Mouse (Mus musculus): Measurements from ENCODE around the gene Hyal2. TPM values are rescaled to one million over a fixed set of nuclear protein-coding genes. Genes with fewer than 3 reads are reported as not detected.
"Not testable (repeated sequence)": the region's sequence is repeated elsewhere in the genome, so short reads cannot be mapped to it uniquely, and the experiment has no call there.

Hyal2 gene
- polyA plus RNA-seq, 1 experiment from 2014 or later: 60.1 TPM

DNA sequence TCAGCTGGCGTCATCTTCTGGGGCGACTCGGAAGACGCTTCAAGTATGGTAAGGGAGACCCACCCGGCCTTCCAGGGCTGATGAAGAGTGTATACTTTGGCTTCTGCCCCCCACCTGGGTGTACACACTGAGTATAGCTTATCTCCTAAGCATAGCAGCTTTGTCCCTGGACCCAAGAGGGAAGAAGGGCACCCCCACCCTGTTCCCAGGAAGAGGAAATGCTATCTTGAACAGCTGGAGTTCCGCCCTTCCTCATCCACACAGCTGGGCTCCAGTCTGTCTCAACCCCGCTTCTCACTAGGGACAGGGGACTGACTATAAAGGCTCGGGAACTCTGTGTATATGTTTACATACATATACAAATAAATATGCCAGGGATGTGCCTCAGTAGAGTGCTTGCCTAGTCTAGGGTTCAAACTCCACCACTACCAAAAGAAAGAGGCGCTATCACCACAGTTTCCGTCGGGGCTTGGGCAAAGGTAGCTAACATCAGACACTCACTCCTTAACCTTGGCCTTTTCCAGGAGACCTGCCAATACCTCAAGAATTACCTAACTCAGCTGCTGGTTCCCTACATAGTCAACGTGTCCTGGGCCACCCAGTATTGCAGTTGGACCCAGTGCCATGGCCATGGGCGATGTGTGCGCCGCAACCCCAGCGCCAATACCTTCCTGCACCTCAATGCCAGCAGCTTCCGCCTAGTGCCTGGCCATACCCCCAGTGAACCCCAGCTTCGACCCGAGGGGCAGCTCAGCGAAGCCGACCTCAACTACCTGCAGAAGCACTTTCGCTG is 4.0 kb downstream of the Hyal2 start:
- Histone ChIP-seq H3K9me3 (ENCODE audit: control insufficient read depth, low read length) (no peaks in the 10 kb centered on the region), H3K4me1 (ENCODE audit: control insufficient read depth, insufficient read depth, low read depth, low read length) (peaks cover 33% of the 10 kb centered on the region), H3K4me3 (ENCODE audit: low read length) (no peak overlapping the region; the same call in 1 of the 2 replicates), H3K27ac (ENCODE audit: low read depth, low read length) (no peak overlapping the region), H3K4me2 (ENCODE audit: low read length) (no peak overlapping the region; the same call in 1 of the 2 replicates), H3K9ac (ENCODE audit: low read depth, low read length) (no peak overlapping the region), H3K36me3 (ENCODE audit: control insufficient read depth, insufficient read depth, low read length) (peaks cover 20% of the 10 kb centered on the region), H3K27me3 (replicated peaks; ENCODE audit: control insufficient read depth, insufficient read depth, low read length) (no peaks in the 10 kb centered on the region)
- no peak for ATAC-seq
- 93% methylated on average over 22 of the region's 22 CpGs for WGBS

DNA sequence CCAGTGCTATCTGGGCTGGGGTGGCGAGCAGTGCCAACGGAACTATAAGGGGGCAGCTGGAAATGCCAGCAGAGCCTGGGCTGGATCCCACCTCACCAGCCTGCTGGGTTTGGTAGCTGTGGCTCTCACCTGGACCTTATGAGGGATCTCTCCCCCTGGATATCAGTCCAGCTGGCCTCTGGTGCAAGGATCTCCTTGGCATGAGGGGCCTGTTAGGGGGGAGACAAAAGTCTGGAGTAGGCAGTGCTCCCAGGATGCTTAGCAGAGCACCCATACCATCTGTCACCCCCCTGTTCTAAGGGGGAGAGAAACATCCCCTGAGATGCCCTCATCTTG is 4.5 kb downstream of the Hyal2 start:
- Histone ChIP-seq H3K4me1 (ENCODE audit: control insufficient read depth, insufficient read depth, low read depth, low read length) (peaks cover 32% of the 10 kb centered on the region), H3K36me3 (ENCODE audit: control insufficient read depth, insufficient read depth, low read length) (peaks cover 17% of the 10 kb centered on the region), H3K27ac (ENCODE audit: low read depth, low read length) (no peak overlapping the region), H3K4me3 (ENCODE audit: low read length) (no peak overlapping the region), H3K27me3 (replicated peaks; ENCODE audit: control insufficient read depth, insufficient read depth, low read length) (no peaks in the 10 kb centered on the region), H3K4me2 (ENCODE audit: low read length) (no peak overlapping the region), H3K9me3 (ENCODE audit: control insufficient read depth, low read length) (no peaks in the 10 kb centered on the region), H3K9ac (ENCODE audit: low read depth, low read length) (no peak overlapping the region)
- ATAC-seq: no peak
- WGBS: 91% methylated on average over 2 of the region's 2 CpGs

DNA sequence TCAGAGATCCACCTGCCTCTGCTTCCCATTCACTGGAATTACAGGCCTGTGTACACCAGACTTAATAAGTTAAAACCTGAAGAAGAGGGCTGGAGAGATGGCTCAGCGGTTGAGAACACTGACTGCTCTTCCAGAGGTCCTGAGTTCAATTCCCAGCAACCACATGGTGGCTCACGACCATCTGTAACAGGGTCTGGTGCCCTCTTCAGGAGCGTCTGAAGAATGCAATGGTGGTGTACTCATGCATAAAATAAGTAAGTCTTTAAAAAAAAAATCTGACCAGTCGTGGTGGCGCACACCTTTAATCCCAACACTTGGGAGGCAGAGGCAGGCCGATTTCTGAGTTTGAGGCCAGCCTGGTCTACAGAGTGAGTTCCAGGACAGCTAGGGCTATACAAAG is 6.0 kb downstream of the Hyal2 start:
- WGBS: 79% methylated on average over 6 of the region's 6 CpGs
- H3K27ac ChIP-seq (ENCODE audit: low read depth, low read length); H3K9ac ChIP-seq (ENCODE audit: low read depth, low read length); H3K9me3 ChIP-seq (ENCODE audit: control insufficient read depth, low read length); H3K4me3 ChIP-seq (ENCODE audit: low read length); ATAC-seq; H3K4me2 ChIP-seq (ENCODE audit: low read length); H3K27me3 ChIP-seq (replicated peaks; ENCODE audit: control insufficient read depth, insufficient read depth, low read length): not testable (repeated sequence)
- H3K4me1 ChIP-seq (ENCODE audit: control insufficient read depth, insufficient read depth, low read depth, low read length): peaks cover 26% of the 10 kb centered on the region
- peaks cover 17% of the 10 kb centered on the region for H3K36me3 ChIP-seq (ENCODE audit: control insufficient read depth, insufficient read depth, low read length)

DNA sequence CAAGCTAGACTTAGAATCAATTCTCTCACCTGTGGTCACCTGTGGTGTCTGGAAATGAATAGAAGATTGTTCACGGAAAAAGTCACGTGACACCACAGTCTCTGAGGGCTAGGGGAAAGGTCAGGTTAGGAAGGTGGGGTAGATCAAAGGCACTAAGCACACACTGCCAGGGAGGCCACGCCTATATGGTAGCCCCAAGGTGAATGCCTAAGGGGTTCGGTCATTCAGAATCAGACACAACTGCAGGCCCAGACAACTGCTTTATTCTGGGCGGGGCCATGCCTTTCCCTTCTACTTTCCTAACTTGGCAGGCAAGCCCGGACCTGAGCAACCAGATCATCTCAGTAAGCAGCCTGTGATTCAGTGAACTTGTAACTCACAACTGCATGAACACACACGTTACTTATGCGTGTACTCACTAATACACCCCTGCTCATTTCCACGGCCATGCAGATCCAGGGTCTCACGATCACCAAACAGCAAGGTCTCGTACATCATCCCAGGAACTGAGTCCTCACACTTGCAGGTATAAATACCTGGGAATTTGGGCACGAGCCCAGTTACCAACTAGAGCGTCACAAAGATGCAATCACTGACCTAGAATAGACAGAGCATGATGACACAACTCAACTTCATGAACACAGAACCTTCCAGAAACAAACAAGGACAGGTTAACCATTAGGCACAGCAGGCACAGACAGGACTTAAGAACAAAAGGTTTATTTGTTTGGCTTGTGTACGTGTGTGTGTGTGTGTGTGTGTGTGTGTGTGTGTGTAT is 8.0 kb downstream of the Hyal2 start:
- Histone ChIP-seq H3K27me3 (replicated peaks; ENCODE audit: control insufficient read depth, insufficient read depth, low read length) (no peaks in the 10 kb centered on the region), H3K9ac (ENCODE audit: low read depth, low read length) (no peak overlapping the region), H3K4me3 (ENCODE audit: low read length) (no peak overlapping the region), H3K4me2 (ENCODE audit: low read length) (no peak overlapping the region; the same call in 1 of the 2 replicates), H3K36me3 (ENCODE audit: control insufficient read depth, insufficient read depth, low read length) (peaks cover 17% of the 10 kb centered on the region), H3K9me3 (ENCODE audit: control insufficient read depth, low read length) (no peaks in the 10 kb centered on the region), H3K27ac (ENCODE audit: low read depth, low read length) (no peak overlapping the region), H3K4me1 (ENCODE audit: control insufficient read depth, insufficient read depth, low read depth, low read length) (peaks cover 29% of the 10 kb centered on the region)
- WGBS: 87% methylated on average over 14 of the region's 14 CpGs
- no peak for ATAC-seq

DNA sequence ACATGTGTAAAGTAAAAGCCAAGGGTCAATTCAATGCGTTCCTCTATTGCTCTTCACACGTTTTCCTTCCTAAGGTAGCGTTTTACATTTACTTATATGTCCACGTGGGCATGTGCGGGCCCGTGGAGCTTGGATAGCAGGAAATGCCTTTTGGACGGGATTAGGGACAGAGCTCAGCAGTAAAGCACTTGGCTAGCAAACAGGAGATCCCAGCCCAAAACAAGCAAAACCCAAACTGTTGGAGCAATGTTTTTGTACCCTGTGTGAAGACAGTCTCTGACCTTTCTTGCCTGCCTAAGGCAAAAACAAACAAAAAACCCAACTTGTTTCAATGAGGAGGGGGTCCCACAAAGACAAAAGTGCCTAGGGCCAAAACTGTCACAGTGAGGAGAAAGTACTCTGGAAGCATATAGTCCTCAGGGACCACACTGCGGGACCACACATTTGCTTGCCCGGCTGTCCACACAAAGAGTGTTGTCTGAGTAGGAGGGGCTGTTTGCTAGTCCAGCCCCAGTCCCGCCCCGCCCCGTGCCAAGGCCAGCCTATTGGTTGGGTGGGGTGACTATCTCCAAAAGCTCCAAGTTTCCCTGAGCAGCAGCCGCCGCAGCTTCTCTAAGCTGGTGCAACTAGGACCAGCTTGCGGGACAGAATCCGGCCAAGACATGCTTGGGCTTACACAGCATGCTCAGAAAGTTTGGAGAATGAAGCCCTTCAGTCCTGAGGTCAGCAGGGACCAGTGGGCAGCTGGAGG is 8.8 kb downstream of the Hyal2 start, which contains the start of gene Hyal1:
Hyal1 (plus strand) TSS at position 571 of the 751 bp plus-strand sequence.
- ATAC-seq: peak; percentile 56
- peak within 1 kb of the TSS; percentile 50; the same call in 1 of the 2 replicates for H3K9ac ChIP-seq (ENCODE audit: low read depth, low read length)
- H3K4me3 ChIP-seq (ENCODE audit: low read length): peak within 1 kb of the TSS; percentile 25
- peak within 1 kb of the TSS; percentile 49 for H3K4me2 ChIP-seq (ENCODE audit: low read length)
- no peaks in the 10 kb centered on the region for H3K9me3 ChIP-seq (ENCODE audit: control insufficient read depth, low read length)
- 27% methylated on average over 16 of the region's 16 CpGs for WGBS
- H3K27ac ChIP-seq (ENCODE audit: low read depth, low read length): peak within 1 kb of the TSS; percentile 71
- H3K36me3 ChIP-seq (ENCODE audit: control insufficient read depth, insufficient read depth, low read length): peaks cover 12% of the 10 kb centered on the region
- H3K4me1 ChIP-seq (ENCODE audit: control insufficient read depth, insufficient read depth, low read depth, low read length): peaks cover 27% of the 10 kb centered on the region
- H3K27me3 ChIP-seq (replicated peaks; ENCODE audit: control insufficient read depth, insufficient read depth, low read length): no peaks in the 10 kb centered on the region

DNA sequence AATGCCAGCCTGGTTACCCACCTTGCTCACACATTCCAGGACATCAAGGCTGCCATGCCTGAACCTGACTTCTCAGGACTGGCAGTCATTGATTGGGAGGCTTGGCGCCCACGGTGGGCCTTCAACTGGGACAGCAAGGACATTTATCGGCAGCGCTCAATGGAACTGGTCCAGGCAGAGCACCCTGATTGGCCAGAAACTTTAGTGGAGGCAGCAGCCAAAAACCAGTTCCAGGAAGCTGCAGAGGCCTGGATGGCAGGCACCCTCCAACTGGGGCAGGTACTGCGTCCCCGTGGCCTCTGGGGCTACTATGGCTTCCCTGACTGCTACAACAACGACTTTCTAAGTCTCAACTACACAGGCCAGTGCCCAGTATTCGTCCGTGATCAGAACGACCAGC is 10.1 kb downstream of the Hyal2 start:
- H3K9ac ChIP-seq (ENCODE audit: low read depth, low read length): 0 out of 2 replicates have a peak overlapping the region, but pooled peaks have one; percentile 7
- no peaks in the 10 kb centered on the region for H3K27me3 ChIP-seq (replicated peaks; ENCODE audit: control insufficient read depth, insufficient read depth, low read length)
- peaks cover 28% of the 10 kb centered on the region for H3K4me1 ChIP-seq (ENCODE audit: control insufficient read depth, insufficient read depth, low read depth, low read length)
- H3K27ac ChIP-seq (ENCODE audit: low read depth, low read length): no peak overlapping the region
- ATAC-seq: no peak
- H3K9me3 ChIP-seq (ENCODE audit: control insufficient read depth, low read length): no peaks in the 10 kb centered on the region
- H3K4me3 ChIP-seq (ENCODE audit: low read length): no peak overlapping the region
- H3K36me3 ChIP-seq (ENCODE audit: control insufficient read depth, insufficient read depth, low read length): peaks cover 3% of the 10 kb centered on the region; the same call in 1 of the 2 replicates
- no peak overlapping the region; the same call in 1 of the 2 replicates for H3K4me2 ChIP-seq (ENCODE audit: low read length)
- WGBS: 94% methylated on average over 10 of the region's 10 CpGs

DNA sequence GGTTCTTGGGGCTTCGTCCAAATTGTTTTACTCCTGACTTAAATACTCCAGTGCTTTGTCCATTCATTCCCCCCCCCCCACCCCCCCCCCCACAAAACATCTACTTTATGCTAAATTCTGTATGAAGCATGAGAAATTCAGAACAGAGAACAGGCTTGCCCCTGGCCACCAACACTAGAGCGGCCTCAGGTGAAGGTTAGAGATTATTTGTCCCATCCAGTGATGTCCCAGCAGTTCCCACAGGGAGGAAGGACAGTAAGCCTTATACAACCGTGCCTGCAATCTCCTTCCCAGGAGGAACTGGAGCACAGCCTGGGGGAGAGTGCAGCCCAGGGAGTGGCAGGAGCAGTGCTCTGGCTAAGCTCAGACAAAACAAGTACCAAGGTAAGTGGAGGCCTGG is 10.8 kb downstream of the Hyal2 start, which contains the start of gene Naa80:
Naa80 (plus strand) TSS at position 301 of the 400 bp plus-strand sequence.
- Histone ChIP-seq H3K4me2 (ENCODE audit: low read length) (no peak within 1 kb of the TSS; the same call in 1 of the 2 replicates), H3K36me3 (ENCODE audit: control insufficient read depth, insufficient read depth, low read length) (peaks cover 3% of the 10 kb centered on the region; the same call in 1 of the 2 replicates), H3K27ac (ENCODE audit: low read depth, low read length) (no peak within 1 kb of the TSS), H3K4me3 (ENCODE audit: low read length) (no peak within 1 kb of the TSS), H3K9me3 (ENCODE audit: control insufficient read depth, low read length) (no peaks in the 10 kb centered on the region), H3K4me1 (ENCODE audit: control insufficient read depth, insufficient read depth, low read depth, low read length) (peaks cover 28% of the 10 kb centered on the region), H3K27me3 (replicated peaks; ENCODE audit: control insufficient read depth, insufficient read depth, low read length) (no peaks in the 10 kb centered on the region), H3K9ac (ENCODE audit: low read depth, low read length) (0 out of 2 replicates have a peak within 1 kb of the TSS, but pooled peaks have one; percentile 19)
- ATAC-seq: no peak
- 74% methylated on average over 3 of the region's 3 CpGs for WGBS

DNA sequence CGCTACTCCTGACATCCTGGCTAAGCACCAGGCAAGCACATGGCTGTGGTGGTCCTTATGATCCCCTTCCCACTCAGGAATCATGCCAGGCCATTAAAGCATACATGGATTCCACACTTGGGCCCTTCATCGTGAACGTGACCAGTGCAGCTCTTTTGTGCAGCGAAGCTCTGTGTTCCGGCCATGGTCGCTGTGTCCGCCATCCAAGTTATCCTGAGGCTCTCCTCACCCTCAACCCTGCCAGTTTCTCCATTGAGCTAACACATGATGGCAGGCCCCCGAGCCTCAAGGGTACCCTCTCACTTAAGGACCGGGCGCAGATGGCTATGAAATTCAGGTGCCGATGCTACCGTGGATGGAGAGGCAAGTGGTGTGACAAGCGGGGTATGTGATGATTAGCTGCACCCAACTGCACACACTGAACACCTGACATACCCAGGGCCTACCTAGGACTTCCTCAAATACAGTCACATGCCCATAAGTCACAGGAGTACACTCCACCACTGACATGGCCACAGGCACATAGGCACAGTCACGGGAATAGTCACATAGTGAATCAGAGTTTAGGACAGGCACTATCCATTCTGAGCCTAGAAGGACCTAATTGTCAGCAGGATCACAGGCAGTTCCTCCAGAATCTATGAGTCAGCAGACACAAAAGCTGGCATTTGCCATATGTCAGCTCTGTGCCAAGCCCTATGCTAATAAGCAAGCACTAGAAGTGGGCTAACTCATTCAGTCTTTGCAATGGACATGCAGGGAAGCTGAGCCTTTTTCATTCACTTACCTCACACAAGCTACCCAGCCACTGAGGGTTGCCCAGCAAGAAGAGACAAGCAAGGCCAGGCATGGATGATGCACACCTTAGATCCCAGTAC is 11.5 kb downstream of the Hyal2 start:
- Histone ChIP-seq H3K36me3 (ENCODE audit: control insufficient read depth, insufficient read depth, low read length) (peaks cover 3% of the 10 kb centered on the region; the same call in 1 of the 2 replicates), H3K9me3 (ENCODE audit: control insufficient read depth, low read length) (no peaks in the 10 kb centered on the region), H3K27me3 (replicated peaks; ENCODE audit: control insufficient read depth, insufficient read depth, low read length) (no peaks in the 10 kb centered on the region), H3K4me2 (ENCODE audit: low read length) (no peak overlapping the region), H3K4me1 (ENCODE audit: control insufficient read depth, insufficient read depth, low read depth, low read length) (peaks cover 28% of the 10 kb centered on the region), H3K27ac (ENCODE audit: low read depth, low read length) (no peak overlapping the region), H3K4me3 (ENCODE audit: low read length) (no peak overlapping the region), H3K9ac (ENCODE audit: low read depth, low read length) (0 out of 2 replicates have a peak overlapping the region, but pooled peaks have one; percentile 19)
- 89% methylated on average over 14 of the region's 14 CpGs for WGBS
- ATAC-seq: no peak

Measured in hindbrain, embryonic 16.5 days (tissue).